Mouse (Mus musculus) kidney, adult 8-10 months (tissue): ENCODE results near the gene Scgb2a2.
A peak's percentile ranks its signal among the peaks of the same experiment; 100 is the strongest.
"Not testable (repeated sequence)": the region's sequence is repeated elsewhere in the genome, so short reads cannot be mapped to it uniquely, and the experiment has no call there.

Experiments
- DNase-seq, 2 experiments: peaks; one replicate each; pipeline ENCODE4 v3.0.0; 2022

The Scgb2a2 gene

GRCm38 (mm10) chr19:9847262-9847661 is at the start of gene Scgb2a2:
Gene Scgb2a2 (plus strand): TSS chr19:9847562.
- DNase-seq = no peak

GRCm38 (mm10) chr19:9836581-9837340 is 10.6 kb upstream of the Scgb2a2 start:
- DNase-seq = peak; percentile 18 to 70

DNA sequence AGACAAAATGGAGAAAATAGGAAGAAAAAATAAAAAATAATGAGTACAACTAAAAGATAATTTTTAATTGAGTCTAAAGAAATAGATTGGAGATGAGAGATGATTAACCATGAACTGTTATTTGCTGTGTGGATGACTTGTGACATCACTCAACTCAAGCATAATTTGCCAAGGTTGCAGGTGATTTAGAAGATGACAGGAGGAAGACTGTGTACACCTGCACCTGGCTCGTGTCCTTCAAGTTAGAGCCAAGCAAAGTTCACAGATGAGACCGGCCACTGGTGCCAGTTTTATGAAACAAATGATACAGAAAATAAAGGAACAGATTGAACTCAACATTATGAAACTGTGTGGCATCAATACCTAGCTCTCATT is 10.0 kb upstream of the Scgb2a2 start:
- DNase-seq = no peak

- not testable (repeated sequence) for DNase-seq
These were observed 2.2 kb downstream of the Scgb2a2 start for GRCm38 (mm10) chr19:9849368-9850075.

GRCm38 (mm10) chr19:9860821-9861220 is 13.5 kb downstream of the Scgb2a2 start:
- DNase-seq = not testable (repeated sequence)

GRCm38 (mm10) chr19:9864856-9865255 is 17.5 kb downstream of the Scgb2a2 start:
- no peak for DNase-seq

GRCm38 (mm10) chr19:9865466-9865865 is 18.1 kb downstream of the Scgb2a2 start:
- no peak for DNase-seq

- no peak for DNase-seq
These were observed 30.9 kb downstream of the Scgb2a2 start for GRCm38 (mm10) chr19:9878186-9878835.

- DNase-seq = no peak
These were observed 39.0 kb downstream of the Scgb2a2 start for GRCm38 (mm10) chr19:9886348-9886747.

GRCm38 (mm10) chr19:9886771-9887170 is 39.4 kb downstream of the Scgb2a2 start:
- no peak for DNase-seq

GRCm38 (mm10) chr19:9896067-9896466 is 48.7 kb downstream of the Scgb2a2 start:
- DNase-seq = no peak

- DNase-seq = peak in 1 of 2 experiments; percentile 17
These were observed 51.1 kb downstream of the Scgb2a2 start for GRCm38 (mm10) chr19:9898339-9899066.

GRCm38 (mm10) chr19:9899072-9899779 is 51.9 kb downstream of the Scgb2a2 start, which contains the start of gene Incenp:
Gene Incenp (minus strand): TSS chr19:9899551.
- DNase-seq = peak; percentile 96 to 98

GRCm38 (mm10) chr19:9899780-9900146 is 52.4 kb downstream of the Scgb2a2 start:
- DNase-seq = no peak

- DNase-seq = not testable (repeated sequence)
These were observed 53.3 kb downstream of the Scgb2a2 start for GRCm38 (mm10) chr19:9900696-9901095.
